Mouse (Mus musculus): Measurements from ENCODE around the gene Ddo.

Gene Ddo

GRCm38 (mm10) chr10:40629656-40630311 is at the start of gene Ddo:
Gene Ddo (plus strand): TSS chr10:40630011.
- DNase-seq: no peak

- peak; percentile 49 for DNase-seq
Measured at GRCm38 (mm10) chr10:40583584-40584255, 46.1 kb upstream of the Ddo start.

DNA sequence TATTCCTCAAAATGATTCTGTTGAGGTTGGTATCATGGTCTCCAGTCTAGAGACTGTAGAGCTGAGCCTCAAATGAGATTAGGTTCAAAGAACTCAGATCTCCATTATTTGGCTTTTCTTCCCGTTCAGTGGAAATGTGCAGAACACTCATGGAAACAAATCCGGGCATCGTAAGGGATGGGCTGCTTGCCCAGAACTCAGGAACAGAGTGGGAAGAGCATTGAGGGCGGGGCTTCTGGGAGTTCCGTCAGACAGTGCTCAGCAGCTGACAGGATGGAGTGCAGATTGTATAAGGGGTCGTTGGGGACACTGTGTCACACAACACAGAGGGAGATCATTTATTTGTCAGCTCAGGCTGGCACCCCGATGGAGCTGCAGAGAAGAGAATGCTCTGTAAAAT is 37.6 kb upstream of the Ddo start:
- DNase-seq: no peak

DNA sequence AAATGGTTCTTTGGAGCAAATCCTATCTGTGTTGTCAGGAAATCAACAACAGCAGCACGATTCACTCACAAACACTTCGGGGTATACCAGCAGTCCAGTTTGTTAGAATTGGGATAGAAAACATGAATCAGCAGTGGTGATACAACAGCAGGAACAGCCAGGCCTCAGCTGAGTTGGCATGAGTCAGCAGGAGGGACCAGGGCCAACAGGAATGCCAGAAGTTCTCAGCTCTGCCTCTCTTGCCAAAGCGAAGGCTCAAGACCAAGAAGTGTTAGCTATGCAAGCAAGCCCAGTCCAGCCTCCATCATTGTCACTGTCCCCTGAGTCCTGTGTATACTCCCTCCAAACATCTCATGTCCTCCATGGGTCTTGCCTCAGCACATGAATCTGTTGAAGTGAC is 32.6 kb upstream of the Ddo start:
- DNase-seq: no peak

- peak; percentile 76 for DNase-seq
Measured at GRCm38 (mm10) chr10:40604706-40605394, 25.0 kb upstream of the Ddo start.

DNA sequence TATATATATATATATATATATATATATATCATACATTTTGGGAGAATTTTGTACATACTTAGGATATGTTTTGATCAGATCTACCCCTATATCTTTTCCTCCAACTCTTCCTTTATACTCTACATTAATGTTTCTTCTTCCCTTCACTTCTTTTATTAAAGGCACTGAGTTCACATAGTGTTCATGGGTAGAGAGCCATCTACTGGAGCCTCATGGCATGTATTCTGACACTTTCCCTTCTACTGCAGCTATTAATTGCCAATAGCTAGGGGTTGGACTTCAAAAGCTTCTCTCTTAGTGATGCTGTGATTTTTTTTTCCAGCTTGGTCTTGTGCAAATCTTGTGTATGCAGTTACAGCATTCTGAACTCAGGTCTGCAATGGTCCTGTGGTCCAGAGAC is 11.8 kb upstream of the Ddo start:
- DNase-seq: no peak

- no peak for DNase-seq
Measured at GRCm38 (mm10) chr10:40619760-40620159, 10.1 kb upstream of the Ddo start.

DNA sequence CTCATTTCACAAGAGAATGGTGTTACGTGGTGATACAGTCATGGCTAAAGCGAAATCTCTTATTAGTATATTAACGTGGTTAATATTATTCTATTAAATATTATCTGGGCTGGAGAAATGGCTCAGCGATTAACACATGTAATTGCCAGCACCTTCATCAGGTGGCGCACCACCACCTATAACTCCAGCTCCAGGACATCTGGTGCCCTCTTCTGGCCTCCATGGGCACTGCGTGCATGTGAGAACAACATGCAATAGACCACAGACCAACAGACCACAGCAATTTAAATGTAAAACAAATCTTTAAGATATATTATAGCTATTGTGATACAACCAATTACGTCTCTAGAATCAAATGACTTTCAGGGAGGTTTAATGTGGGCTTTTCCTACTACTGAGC is 671 bp upstream of the Ddo start:
- DNase-seq: peak; percentile 47

- DNase-seq: no peak
Measured at GRCm38 (mm10) chr10:40630457-40630856, 646 bp downstream of the Ddo start.

DNA sequence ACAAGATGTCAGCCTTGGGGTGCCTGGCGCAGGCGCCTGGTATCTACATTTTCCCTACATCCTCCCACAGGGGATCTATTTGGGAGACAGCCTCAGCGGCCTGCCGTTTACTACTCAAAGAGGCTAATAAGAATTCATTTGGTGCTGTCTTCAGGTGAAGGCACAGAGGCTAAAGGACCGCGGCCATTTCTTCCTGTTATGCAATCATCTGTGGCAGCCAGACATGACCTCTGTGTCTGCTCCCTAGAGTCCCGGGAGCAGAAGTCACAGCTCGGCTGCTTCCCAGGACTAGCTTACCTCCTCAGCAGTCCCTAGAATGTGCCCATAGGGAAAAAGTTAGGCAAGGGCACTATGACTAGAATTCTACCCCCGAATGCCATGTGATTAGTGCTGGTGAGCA is 1.1 kb downstream of the Ddo start:
- DNase-seq: no peak

DNA sequence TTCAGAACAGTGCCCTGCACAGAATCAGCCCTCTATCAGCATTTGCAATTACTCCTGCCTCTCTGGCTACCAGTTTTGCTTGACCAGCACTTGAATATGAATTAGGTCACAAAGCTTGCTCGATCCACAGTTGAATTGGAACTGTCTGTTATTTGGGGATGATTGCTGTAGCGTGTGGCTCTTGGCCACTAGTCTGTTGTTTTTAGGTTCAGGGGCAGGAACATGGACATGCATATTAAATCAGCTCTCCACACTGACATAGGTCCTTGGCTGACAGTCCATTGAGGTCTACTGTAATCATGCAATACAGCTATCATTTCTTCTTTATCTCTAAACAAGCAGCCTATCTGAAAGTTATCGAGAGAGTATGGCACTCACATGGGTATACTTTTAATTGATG is 2.3 kb downstream of the Ddo start:
- DNase-seq: no peak

DNA sequence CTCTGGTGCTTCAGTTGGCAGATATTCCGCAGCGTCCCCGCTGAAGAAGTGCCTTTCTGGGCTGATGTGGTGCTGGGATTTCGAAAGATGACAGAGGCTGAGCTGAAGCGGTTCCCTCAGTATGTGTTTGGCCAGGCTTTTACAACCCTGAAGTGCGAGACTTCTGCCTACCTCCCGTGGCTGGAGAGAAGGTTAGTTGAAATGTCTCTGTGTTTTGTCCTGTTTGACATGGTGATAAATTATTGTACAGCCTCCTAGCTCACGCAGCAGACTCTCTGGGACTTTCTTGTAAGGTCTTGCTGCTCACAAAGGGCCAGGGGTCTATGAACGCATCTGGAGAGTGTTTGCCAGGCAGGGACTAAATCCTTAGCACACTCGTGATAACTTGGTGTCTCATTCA is 7.5 kb downstream of the Ddo start:
- no peak for DNase-seq

DNA sequence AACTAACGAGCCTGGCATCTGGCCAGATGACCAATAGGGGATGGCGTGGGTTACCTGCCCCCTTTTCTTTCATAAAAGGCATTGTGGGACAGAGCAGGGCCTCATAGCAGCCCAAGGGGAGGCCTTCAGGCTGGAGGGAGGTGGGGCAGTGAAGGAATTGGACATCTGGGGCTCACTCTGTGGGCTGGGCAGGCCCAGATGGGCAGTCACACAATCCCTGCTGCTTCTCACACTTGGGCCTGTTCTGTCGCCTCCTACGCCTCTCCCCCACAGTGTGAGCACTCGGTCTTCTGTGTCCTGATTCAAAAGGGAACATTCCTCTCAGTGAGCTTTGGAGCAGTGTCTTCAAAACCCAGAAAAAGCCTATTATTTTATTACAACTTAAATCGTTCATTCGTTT is 8.5 kb downstream of the Ddo start:
- DNase-seq: peak; percentile 32

- DNase-seq: peak; percentile 71
Measured at GRCm38 (mm10) chr10:40638823-40639819, 9.3 kb downstream of the Ddo start.

DNA sequence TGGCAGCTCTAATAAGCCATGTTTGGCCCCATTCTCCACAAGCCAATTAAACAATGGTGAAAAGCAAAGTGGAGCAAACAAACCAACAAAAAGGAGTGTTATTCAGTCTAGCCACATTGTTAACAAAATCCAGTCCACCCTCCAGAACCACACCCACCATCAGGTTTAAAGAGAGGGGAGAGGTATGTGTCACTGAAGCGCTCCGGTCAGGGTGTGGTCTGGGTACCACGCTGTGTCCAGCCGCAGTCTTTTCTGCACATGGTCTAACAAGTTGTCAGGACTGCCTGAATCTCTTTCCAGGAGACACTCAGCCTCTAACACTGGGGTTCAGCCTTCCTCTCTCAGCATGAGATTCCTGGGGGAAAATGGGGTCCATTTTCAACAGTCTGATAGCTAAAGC is 10.6 kb downstream of the Ddo start:
- no peak for DNase-seq

DNA sequence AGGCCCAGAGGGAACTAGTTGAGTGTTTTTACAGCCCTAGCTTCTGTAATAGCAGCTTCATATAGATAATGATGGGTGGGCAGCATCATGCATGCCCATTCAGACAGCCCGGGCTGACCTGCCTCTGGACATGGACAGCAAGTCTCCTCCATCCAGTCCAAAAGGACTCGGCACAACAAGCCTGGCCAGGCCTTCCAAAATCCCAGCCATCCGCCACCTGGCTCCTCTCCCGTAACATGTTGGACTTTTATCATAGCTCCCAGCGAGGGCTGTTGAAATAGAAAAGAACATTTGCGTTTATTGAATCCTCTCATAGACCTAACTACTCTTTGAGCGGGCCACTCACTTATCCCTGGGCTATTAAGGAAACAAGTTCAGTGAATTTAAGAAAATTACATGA is 12.1 kb downstream of the Ddo start:
- no peak for DNase-seq

- no peak for DNase-seq
Measured at GRCm38 (mm10) chr10:40643126-40643525, 13.3 kb downstream of the Ddo start.

- no peak for DNase-seq
Measured at GRCm38 (mm10) chr10:40644456-40644855, 14.6 kb downstream of the Ddo start.

DNA sequence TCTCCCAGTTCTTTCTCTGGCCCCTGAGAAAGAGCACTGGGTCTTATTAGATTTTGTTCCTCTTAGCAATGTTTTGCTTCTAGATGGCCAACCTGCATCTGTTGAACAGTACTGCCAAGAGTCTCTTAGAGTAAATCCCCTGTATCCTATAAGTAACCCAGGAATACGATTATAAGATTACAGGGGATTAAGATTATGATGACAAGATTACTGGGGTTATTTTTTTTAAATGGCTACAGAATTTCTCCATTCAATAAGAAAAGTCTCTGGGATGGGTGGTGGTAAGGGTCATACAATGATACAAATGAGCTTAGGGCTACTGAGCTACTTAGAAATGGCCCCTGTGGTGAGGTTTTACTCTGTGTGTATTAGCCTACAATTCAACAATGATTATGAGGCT is 15.5 kb downstream of the Ddo start:
- peak; percentile 85 for DNase-seq

DNA sequence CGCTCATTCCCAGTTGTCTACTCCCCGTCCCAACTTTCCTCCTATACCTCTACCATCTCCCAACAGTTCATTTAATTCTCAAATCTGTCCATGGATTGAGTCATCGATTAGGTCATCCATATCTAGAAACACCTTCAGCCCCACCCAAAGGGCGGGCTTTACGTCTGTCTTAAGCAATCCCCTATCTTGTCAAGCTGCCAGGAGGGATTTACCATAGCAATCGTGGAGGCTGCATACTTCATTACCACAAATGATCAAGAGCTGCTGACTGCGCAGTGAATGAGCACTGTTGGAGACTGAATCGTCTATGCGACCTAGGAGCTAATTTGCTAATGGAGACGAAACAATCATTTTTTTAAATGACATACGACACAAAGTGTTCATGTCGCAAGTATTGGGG is 19.0 kb downstream of the Ddo start:
- peak; percentile 29 for DNase-seq

GRCm38 (mm10) chr10:40649634-40650033 is 19.8 kb downstream of the Ddo start:
- peak; percentile 54 for DNase-seq

DNA sequence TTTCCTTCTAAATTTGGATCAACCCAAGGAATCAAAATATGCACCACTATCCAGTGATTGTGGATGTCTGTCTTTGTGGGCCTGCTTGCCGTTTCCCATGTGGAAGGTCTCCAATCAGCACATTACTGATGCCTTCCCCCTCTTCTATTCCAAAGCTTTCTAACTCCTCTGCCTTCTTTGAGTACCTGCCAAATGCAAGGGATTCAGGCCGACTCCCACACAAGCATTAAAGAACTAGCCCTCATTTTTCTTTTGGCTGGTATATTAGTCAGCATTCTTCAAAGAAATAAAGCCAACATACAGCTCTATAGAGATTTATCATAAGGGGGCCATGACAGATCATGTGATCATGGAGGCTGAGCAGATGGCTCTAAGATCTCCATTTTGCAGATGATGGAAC is 21.9 kb downstream of the Ddo start:
- DNase-seq: no peak

DNA sequence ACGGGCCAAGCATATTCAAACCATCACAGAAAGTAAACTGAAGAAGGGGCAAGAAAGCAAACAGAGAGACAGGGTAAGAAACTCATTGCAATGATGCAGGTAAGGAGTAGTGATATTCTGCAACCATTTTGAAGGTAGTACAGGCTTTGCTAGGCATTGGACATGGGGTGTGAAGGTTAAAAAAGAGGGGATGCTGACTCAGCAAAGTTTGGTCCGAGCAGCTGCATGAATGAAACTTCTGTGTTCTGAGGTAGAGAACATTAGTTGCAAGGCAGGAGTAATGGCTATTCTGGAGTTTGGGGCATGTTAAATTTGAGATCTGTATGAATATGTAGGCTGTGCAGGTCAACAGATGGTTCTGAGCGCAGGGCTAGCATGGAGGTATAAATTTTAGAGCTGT is 35.5 kb downstream of the Ddo start:
- no peak for DNase-seq

All from retina, postnatal 1 day (tissue).